Mouse (Mus musculus) limb, embryonic 14.5 days (tissue): ENCODE measurements at regions not wholly inside any gene's neighbourhood (a gene's known extent, or its start where the extent isn't known, plus 50 kb on each side); places are given as distances from the start of the nearest gene placed in this dataset.

Experiments
- ATAC-seq: fragments of 200-750 bp; cut with Nextera tagmentation; 2 replicates; pipeline ENCODE4 v1.8.0; 2017; ENCODE audit warnings: low read depth, moderate number of reproducible peaks, moderate TSS enrichment; ENCODE audit not compliant: low FRiP score
- DNase-seq: peaks from one replicate; pipeline ENCODE4 v3.0.0-alpha.2; 2015; ENCODE audit warnings: low spot score
- H3K27ac ChIP-seq: fragments of 300-500 bp; sonication (generic); replicated peaks from 2 replicates; pipeline ENCODE4 v1.5.1; 2014; ENCODE audit warnings: low read depth, mild to moderate bottlenecking, low read length, moderate library complexity, mixed read lengths
- H3K27me3 ChIP-seq: fragments of 300-500 bp; sonication (generic); 2 replicates; pipeline ENCODE4 v1.6.1; 2014; ENCODE audit warnings: low read length, mixed read lengths; ENCODE audit not compliant: control insufficient read depth, insufficient read depth
- H3K36me3 ChIP-seq: fragments of 300-500 bp; sonication (generic); 2 replicates; pipeline ENCODE4 v1.6.1; 2014; ENCODE audit warnings: mild to moderate bottlenecking, low read length, moderate library complexity, mixed read lengths; ENCODE audit not compliant: control insufficient read depth, insufficient read depth
- H3K4me1 ChIP-seq: fragments of 300-500 bp; sonication (generic); 2 replicates; pipeline ENCODE4 v1.6.1; 2014; ENCODE audit warnings: antibody characterized with exemption, low read length, mixed read lengths; ENCODE audit not compliant: control insufficient read depth, insufficient read depth
- H3K4me2 ChIP-seq: fragments of 300-500 bp; sonication (generic); replicated peaks from 2 replicates; pipeline ENCODE4 v1.6.1; 2014; ENCODE audit warnings: low read depth, mild to moderate bottlenecking, low read length, moderate library complexity; ENCODE audit not compliant: severe bottlenecking
- H3K4me3 ChIP-seq: fragments of 300-500 bp; sonication (generic); replicated peaks from 2 replicates; pipeline ENCODE4 v1.5.1; 2014; ENCODE audit warnings: low read length
- H3K9ac ChIP-seq: fragments of 300-500 bp; sonication (generic); 2 replicates; pipeline ENCODE4 v1.6.1; 2014; ENCODE audit warnings: mild to moderate bottlenecking, low read depth, low read length, moderate library complexity; ENCODE audit not compliant: severe bottlenecking
- H3K9me3 ChIP-seq: fragments of 300-500 bp; sonication (generic); 2 replicates; pipeline ENCODE4 v1.6.1; 2016; ENCODE audit warnings: low read length; ENCODE audit not compliant: control insufficient read depth
- POLR2A ChIP-seq: fragments of 200-500 bp; IDR thresholded peaks from 2 replicates; pipeline ENCODE4 v1.8.0; 2012; ENCODE audit warnings: inconsistent platforms, mild to moderate bottlenecking, moderate library complexity, borderline replicate concordance; ENCODE audit not compliant: insufficient read depth, insufficient read length; ENCODE audit errors: extremely low read depth
- whole genome bisulfite sequencing: fragments of 180-500 bp; shearing (Covaris S2); extraction: QIAGEN DNeasy Blood & Tissue Kit; methylation state at CpG from one replicate; pipeline ENCODE4 v1.1.7; 2014; 5-methylcytosine and 5-hydroxymethylcytosine counted together

DNA sequence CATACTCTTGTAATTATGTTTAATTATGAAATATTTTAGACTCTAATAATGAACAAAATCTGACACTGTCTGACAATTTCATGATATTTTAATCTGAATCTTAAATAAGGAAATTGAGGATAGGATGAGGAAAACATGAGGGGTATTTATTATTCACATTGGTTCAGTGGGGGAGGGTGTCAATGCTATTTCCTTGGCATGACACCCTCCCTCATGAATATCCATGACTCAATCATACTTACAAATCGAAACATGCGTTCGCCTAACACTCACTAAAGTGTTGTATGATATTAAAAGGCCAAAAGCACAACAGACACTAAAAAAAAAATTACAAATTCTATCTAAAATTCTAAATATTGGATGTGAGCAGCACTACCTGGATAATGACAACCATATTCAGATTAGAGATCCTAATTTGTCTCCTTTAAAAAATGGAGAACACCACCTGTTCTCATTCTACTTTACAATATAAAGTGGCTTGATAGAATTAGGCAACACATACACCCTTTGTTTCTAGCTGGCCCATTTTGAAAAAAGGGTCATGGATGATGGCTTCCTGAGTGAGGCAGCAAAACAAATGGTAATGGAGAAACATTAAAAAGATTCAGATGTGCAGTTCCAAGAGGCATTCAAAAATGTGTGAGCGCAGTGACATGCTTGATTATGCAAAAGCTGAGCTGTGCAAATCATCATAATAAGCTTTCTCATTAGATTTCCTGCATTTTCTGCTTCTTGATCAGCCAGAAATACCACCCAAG, 942.3 kb upstream of the Nudt12 start:
- 89% methylated on average over 4 of the region's 4 CpGs for WGBS
- no peak for ATAC-seq

DNA sequence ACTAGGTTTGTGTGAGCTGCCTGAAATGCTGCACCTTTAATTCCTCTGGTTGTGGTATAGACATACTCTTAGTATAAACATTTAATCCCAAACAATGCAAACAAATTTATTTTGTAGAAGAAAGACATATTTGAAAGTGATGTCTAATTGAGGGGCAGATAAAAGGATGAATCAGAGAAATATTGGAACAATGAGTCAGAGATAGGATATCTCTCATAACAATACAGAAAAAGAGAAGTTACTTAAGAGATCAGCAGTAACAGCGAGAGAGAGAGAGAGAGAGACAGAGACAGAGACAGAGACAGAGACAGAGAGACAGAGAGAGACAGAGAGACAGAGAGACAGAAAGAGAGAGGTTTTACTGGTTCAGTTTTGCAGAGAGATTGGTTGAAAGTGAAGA, 933.3 kb upstream of the Nudt12 start:
- Histone ChIP-seq H3K4me3 (no peak overlapping the region), H3K9ac (no peak overlapping the region), H3K9me3 (no peaks in the 10 kb centered on the region), H3K36me3 (no peaks in the 10 kb centered on the region), H3K27me3 (no peaks in the 10 kb centered on the region), H3K27ac (no peak overlapping the region), H3K4me2 (no peak overlapping the region), H3K4me1 (no peaks in the 10 kb centered on the region)
- ATAC-seq = no peak
- no peak for TF ChIP-seq POLR2A
- WGBS = 81% methylated on average over 1 of the region's 1 CpGs
- no peak for DNase-seq

More for the DNA sequence above, 942.3 kb upstream of the Nudt12 start:
- no peak overlapping the region for H3K27ac ChIP-seq
- no peaks in the 10 kb centered on the region for H3K4me1 ChIP-seq
- no peaks in the 10 kb centered on the region for H3K9me3 ChIP-seq
- H3K4me2 ChIP-seq = no peak overlapping the region
- DNase-seq = no peak
- H3K36me3 ChIP-seq = no peaks in the 10 kb centered on the region
- no peaks in the 10 kb centered on the region for H3K27me3 ChIP-seq
- no peak for TF ChIP-seq POLR2A
- no peak overlapping the region for H3K9ac ChIP-seq
- no peak overlapping the region for H3K4me3 ChIP-seq

DNA sequence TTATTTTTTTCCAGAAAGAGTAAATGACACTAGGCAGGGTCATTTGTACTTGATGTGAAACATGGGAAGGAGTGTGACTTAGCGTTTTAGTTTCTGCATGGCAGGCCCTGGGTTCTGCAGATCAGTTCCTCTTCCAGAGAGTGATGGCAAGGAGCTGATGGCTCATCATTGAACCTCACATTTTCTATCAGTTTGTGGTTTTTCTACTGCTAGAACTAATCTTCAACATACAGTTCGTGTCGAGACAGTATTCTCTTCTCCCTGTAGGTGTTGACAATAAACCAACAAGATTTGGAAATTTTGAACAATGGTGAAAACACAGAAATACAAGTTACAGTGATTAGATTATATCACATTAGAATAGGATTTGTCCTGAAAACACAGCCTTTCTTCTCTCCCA, 891.2 kb upstream of the Nudt12 start:
- no peak for ATAC-seq
- Histone ChIP-seq H3K9me3 (no peaks in the 10 kb centered on the region), H3K4me3 (no peak overlapping the region), H3K9ac (no peak overlapping the region), H3K27me3 (no peaks in the 10 kb centered on the region), H3K27ac (no peak overlapping the region), H3K4me1 (no peaks in the 10 kb centered on the region), H3K36me3 (no peaks in the 10 kb centered on the region), H3K4me2 (no peak overlapping the region)
- no peak for TF ChIP-seq POLR2A
- WGBS = 86% methylated on average over 3 of the region's 3 CpGs
- DNase-seq = no peak

DNA sequence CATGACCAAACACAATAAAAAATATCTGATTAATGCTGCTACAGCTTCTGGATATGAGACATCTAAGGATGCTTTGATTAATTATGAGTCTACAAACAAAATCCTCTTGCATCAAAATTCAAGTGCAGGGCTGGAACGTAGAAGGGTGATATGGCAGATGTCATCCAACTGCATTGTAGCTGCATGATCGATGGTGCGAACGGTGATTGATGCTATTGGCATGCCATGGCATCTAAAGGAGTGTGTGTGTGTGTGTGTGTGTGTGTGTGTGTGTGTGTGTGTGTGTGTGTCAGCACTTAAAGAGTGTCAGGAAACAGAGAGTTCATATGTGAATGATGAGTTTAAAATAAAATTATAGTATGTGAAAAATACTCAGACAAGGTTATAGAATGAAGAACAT, 864.6 kb upstream of the Nudt12 start:
- TF ChIP-seq POLR2A = no peak
- H3K4me2 ChIP-seq = no peak overlapping the region
- no peaks in the 10 kb centered on the region for H3K27me3 ChIP-seq
- no peaks in the 10 kb centered on the region for H3K9me3 ChIP-seq
- WGBS = 98% methylated on average over 4 of the region's 4 CpGs
- no peak for ATAC-seq
- H3K9ac ChIP-seq = no peak overlapping the region
- H3K4me3 ChIP-seq = no peak overlapping the region
- no peak overlapping the region for H3K27ac ChIP-seq
- H3K36me3 ChIP-seq = no peaks in the 10 kb centered on the region
- no peaks in the 10 kb centered on the region for H3K4me1 ChIP-seq
- DNase-seq = no peak

DNA sequence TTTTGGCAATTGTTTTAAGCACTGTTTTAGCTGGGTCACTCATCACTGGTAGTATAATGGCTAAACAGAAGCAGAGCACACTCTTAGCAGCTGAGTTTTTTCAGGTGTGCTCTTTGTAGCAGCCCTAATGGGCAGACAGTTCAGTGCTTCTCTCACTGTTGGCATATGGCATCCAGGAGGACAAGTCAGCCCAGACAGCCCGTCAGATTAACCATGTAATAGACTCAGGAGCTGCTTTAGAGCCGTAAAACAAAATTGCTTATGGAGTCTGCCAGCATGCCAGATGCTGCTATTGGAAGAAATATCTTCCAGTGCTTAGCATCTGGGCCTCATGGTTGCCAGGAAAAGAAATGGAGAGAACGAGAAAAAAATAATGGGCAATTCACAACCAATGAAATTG, 835.7 kb upstream of the Nudt12 start:
- no peak for ATAC-seq
- no peak for TF ChIP-seq POLR2A

DNA sequence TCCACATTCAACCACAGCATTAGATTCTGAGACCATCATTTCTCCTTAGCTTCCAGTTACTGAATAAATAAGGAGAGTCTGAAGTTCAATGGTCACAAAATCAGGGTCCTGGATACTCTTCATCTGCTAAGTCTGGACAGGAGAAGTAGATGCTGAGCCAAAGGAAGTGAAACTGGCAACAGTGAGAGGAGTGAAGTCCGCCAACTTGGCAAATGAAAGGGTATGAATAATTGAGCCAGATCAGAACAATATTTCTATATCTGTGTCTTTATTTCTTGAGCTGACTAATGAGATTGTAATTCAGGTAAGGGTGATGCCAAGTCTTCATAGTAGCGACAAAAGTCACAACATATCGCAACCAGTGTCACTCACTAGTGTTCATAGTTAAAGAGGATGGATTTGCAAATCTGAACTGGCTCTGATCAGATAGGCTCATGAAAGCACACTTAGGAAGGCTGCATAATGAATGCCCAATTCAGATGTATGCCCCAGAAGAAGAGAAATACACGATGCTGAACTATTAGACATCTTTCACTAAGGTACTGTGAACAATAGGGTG, 832.2 kb upstream of the Nudt12 start:
- no peak for TF ChIP-seq POLR2A
- Histone ChIP-seq H3K27ac (no peak overlapping the region), H3K36me3 (no peaks in the 10 kb centered on the region), H3K4me1 (no peaks in the 10 kb centered on the region), H3K9ac (no peak overlapping the region), H3K9me3 (no peaks in the 10 kb centered on the region), H3K4me2 (no peak overlapping the region), H3K27me3 (no peaks in the 10 kb centered on the region), H3K4me3 (no peak overlapping the region)
- ATAC-seq = no peak
- 90% methylated on average over 4 of the region's 4 CpGs for WGBS
- no peak for DNase-seq

More for the DNA sequence above, 835.7 kb upstream of the Nudt12 start:
- Histone ChIP-seq H3K4me3 (no peak overlapping the region), H3K27ac (no peak overlapping the region), H3K4me2 (no peak overlapping the region), H3K27me3 (no peaks in the 10 kb centered on the region), H3K9me3 (no peaks in the 10 kb centered on the region), H3K4me1 (no peaks in the 10 kb centered on the region), H3K9ac (no peak overlapping the region), H3K36me3 (no peaks in the 10 kb centered on the region)
- WGBS = 26% methylated on average over 3 of the region's 3 CpGs
- peak; percentile 17 for DNase-seq
